Mouse (Mus musculus) gastrocnemius, postnatal 36 days (tissue): ENCODE results near the gene Lpcat2. TPM values are rescaled to one million over a fixed set of nuclear protein-coding genes. Genes with fewer than 3 reads are reported as not detected.
"Not testable (repeated sequence)": the region's sequence is repeated elsewhere in the genome, so short reads cannot be mapped to it uniquely, and the experiment has no call there.

ENCODE experiments used
- DNase-seq, 2 experiments: peaks; one replicate each; pipeline ENCODE4 v3.0.0; 2022
- intact Hi-C: fragments of 180-260 bp; cut with DNase I; formaldehyde crosslinking; loops from one replicate; pipeline ENCODE4 v1.15.1; 2025
- total RNA-seq, 2 experiments: library from RNA; stranded (reverse); gene quantifications; 2 replicates each; pipeline ENCODE4 v1.2.3; 2021

The Lpcat2 gene
- total RNA-seq, 2 experiments from 2014 or later = 0.32 to 0.43 TPM

DNA sequence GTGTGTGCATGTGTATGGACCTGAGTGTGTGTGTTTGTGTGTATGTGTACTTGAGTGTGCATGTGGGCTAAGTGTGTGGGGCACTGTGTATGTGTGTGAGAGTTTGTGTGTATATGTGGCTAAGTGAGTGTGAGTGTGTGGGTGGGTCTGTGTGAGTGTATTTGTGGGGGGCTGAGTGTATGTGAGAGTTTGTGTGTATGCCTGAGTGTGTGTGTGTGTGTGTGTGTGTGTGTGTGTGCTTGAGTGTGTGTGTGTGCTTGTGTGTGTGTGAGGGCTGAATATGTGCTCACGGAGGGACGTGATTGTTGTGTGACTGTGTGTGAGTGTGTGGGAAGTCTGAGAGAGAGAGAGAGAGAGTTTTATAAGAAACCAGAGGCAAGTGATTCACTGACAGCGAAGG is 3.8 kb upstream of the Lpcat2 start:
- intact Hi-C loops = no loop called here

GRCm38 (mm10) chr8:92853188-92853983 is 1.8 kb upstream of the Lpcat2 start:
- no peak for DNase-seq

More for the DNA sequence above, 3.8 kb upstream of the Lpcat2 start:
- DNase-seq = no peak

DNA sequence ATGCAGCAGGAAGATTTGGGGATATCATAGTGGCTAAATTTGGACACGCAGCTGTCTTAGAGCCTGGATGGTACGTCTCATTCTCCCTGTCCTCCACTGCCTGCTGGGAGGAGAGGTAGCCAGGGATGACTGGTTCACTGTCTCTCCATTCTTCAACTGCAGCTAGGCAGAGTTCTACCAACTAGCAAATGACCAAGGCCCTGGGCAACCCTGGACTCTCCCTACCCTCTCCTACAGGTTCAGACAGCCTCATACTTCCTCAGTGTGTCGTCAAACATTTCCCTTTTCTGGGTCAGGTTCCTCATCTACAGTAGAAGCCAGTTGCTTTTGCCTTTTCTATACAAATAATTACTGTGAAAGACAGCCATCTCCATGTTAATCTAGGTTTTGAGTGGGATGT is 466 bp upstream of the Lpcat2 start:
- no peak for DNase-seq
- intact Hi-C loops = no loop called here

More at GRCm38 (mm10) chr8:92853188-92853983, 1.8 kb upstream of the Lpcat2 start:
- intact Hi-C loops = no loop called here

DNA sequence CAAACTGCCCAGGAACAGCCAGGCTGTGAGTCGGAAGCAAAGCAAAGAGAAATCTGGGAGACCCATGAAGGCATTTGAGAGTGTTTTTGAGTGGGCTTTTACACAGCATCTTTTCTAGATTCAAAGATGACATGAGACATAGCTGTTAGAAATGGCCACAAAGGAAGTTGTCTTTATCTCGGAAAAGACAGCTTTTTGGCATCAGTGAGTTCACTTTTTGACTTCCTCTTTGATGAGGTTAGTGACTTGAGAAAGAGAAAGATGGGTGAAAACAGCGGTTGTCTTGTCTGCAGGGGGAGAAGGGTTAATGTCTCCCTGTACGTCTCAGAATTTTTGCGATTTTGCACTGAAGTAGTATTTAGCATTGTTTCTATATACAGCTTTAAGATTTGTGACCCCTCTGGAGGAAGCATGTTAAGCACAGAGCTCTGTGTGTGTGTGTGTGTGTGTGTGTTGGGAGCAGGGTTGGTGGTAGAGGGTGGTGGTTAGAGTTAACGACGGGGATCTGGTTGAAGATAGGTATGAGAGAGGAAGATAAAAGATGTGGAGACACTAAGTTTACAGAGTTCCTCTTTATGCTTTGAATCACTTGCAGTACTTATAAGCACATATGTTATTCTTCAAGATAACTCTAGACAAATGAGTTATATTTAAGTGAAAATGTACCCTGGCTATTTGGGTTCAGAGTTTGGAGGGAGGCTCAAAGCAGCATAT is 1.3 kb downstream of the Lpcat2 start:
- DNase-seq = no peak
- intact Hi-C loops = no loop called here

DNA sequence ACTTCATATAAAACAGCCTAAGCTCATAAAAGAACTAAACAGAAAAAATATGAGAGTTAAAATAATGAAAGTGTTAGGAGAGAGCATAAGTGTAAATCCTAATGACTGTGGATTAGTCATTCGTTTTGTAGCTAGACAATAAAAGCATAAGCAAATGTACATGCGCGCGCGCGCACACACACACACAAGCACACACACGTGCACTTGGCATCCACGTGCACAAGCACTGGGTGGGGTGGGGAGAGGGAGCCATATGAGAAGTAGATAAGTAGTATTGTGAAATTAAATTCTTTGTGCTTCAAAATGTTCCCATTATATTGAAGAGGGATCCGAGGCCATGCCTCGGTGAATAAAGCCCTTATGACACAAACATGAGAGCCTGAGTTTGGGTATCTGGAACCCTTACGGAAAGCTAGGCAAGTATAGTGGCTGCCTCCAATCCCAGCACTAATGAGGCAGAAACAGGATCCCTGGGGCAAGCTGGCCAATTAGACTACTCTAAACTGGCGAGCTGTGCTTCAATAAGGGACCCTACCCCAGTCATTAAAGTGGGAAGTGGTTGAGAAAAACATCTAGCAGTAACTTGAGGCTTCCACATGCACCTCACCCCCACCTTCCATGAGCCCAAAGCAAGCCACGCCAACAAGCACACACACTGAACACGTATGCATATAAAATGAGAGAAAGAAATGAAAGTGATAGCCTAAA is 3.5 kb downstream of the Lpcat2 start:
- no peak for DNase-seq
- intact Hi-C loops = no loop called here

DNA sequence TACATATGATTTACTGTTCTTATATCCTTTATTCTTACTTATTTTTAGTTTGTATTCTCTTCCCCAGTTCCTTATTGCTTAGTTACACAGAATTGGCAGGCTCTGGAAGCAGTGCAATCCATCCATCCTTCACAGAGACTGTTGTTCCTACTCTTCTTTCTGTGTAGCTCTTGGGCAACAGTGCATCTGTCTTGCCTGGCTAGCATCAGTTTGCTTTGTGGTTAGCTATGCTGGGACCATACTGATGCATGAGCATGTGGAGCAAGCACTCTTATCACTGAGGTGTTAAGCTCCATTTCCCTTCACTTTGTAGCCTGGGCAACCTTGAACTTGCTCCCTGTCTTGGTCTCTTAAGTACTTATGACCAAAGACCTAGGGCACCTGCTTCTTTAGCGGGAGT is 6.8 kb downstream of the Lpcat2 start:
- DNase-seq = no peak
- intact Hi-C loops = no loop called here

DNA sequence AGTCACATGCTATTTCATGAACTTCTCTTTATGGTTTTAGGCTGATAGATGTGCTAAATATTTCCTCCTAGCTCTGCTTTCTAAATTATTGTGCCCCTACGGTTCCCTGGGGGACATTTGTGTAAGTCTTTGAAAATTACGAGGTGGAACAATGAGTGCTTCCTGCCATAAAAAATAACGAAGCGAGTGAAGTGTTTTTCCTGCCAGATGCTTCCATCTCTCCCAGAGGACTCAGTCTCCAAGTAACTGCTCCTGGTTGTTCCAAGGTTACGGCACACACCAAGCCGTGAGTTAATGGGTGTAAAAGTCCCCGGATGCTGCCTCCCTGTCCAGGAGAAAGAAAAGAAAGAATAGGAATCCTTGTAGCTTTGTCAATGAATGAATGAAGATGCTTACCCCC is 15.1 kb downstream of the Lpcat2 start:
- DNase-seq = no peak
- intact Hi-C loops = no loop called here

DNA sequence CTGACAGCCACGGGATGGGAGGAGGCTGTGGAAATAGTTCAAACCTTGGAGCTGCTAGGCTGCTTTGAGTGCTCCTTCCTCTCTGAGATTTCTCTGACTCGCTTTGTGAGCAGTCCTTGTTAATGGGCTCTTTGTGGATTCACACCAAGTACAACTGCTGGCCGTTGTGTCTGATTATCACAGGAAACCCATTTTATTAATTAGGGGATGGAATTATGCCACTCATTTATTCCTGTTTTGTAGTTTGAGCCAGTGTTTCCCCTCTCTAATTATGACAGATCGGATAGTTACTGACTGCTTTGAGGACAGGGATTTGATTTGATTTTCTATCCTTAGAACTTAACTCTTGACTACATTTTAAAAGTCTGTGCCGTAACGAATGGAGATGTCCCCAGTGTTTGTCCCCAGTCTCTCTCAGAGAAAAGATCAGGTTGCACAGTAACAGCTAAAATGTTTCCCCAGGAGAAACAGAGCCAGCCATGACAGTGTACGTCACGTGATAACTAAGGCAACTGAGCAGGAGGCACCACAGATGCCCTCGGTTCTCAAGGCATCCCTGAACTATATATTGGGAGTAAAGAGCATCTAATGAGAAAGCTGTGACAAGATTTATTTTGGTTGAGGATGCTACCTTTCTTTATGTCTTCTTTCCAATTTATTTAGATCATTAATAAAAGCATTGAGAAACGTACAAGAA is 17.1 kb downstream of the Lpcat2 start:
- no peak for DNase-seq
- intact Hi-C loops = no loop called here

- DNase-seq = no peak
- intact Hi-C loops = no loop called here
Measured at GRCm38 (mm10) chr8:92875795-92876194, 20.7 kb downstream of the Lpcat2 start.

DNA sequence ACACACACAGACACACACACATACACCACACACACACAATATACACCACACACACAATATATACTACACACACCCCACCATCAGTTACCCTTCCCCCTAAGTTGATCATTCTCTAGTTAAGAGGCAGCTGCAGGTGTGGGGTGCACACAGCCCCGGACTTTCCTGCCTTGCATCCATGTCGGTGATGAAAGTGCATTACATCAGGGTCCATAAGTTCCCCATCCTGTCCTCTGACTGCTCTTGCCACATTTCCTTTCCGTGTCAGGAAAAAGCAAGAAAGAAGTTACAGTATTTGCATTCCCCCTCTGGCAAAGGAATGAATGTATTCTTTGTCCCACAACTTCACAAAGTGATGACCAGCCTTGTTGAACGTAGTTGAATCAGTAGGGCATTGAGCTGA is 26.1 kb downstream of the Lpcat2 start:
- intact Hi-C loops = no loop called here
- no peak for DNase-seq

- no peak for DNase-seq
- intact Hi-C loops = no loop called here
Measured at GRCm38 (mm10) chr8:92883771-92884170, 28.6 kb downstream of the Lpcat2 start.

GRCm38 (mm10) chr8:92892216-92892615 is 37.1 kb downstream of the Lpcat2 start:
- intact Hi-C loops, DNase-seq: not testable (repeated sequence)

GRCm38 (mm10) chr8:92893870-92894269 is 38.7 kb downstream of the Lpcat2 start:
- intact Hi-C loops = no loop called here
- no peak for DNase-seq

GRCm38 (mm10) chr8:92895053-92895452 is 39.9 kb downstream of the Lpcat2 start:
- intact Hi-C loops = loop anchor here (5.0 kb wide), 1 partner anchor 77 kb away; no protein-coding TSS in a partner anchor
- no peak for DNase-seq

GRCm38 (mm10) chr8:92896056-92896455 is 40.9 kb downstream of the Lpcat2 start:
- DNase-seq = no peak
- intact Hi-C loops = loop anchor here (5.0 kb wide), 1 partner anchor 76 kb away; no protein-coding TSS in a partner anchor

GRCm38 (mm10) chr8:92896611-92897010 is 41.5 kb downstream of the Lpcat2 start:
- no peak for DNase-seq
- intact Hi-C loops = loop anchor here (5.0 kb wide), 1 partner anchor 76 kb away; no protein-coding TSS in a partner anchor

DNA sequence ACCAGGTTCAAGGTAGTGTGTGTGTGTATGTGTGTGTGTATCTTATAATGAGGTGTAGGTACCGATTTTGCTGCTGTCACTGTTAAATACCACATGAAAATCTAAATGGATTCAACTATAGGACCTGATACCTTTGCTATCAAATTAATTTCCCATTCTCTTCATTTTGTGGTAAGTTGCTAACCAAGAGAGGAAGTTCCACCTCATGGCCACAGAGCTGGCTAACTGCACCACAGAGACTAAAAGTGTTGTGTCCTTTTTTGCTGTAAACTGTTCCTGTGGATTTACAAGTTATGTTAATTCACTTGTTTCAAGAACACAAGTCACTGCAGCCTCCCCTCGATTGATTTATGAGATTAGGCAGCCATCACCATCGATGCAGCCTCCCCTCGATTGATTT is 42.7 kb downstream of the Lpcat2 start:
- DNase-seq = no peak
- intact Hi-C loops = loop anchor here (5.0 kb wide), 1 partner anchor 75 kb away; no protein-coding TSS in a partner anchor

DNA sequence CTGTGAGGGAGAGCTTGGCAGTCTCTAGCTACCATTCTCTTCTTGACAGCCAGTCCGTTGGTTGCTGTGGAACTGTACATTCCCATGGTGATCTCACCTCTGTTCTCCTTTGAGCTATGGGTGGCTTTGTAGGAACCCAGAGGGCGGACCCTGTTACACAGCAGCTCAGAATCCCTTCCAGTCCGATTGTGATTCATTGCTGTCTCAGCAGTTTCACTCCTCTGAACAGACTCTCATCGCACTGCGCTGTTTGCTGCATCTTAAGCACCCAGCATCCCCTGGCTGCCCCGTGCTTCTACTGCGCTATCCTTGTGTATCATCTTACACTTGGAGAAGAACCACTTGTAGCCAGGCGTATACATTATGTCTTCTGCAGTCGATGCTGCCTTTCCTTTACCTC is 44.5 kb downstream of the Lpcat2 start:
- intact Hi-C loops = loop anchor here (5.0 kb wide), 1 partner anchor 73 kb away; no protein-coding TSS in a partner anchor
- no peak for DNase-seq

DNA sequence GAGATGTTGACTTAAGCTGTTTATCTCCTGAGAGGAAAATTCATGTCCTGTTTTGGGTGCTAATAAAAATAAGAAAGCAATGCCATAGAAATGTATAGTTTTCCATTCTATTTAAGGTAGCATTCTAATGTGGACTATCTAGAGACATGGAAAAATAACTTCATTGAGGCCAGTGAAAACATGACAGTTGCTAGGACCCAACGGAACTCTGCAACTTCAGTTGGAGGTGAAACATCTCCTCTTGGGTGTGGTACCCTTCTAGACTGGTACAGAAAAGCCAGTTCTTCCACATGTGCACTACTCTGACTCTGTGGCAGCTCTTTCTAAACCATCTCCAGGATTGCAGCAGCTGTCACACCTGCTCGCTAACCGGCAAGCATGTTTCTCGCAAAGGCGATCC is 46.0 kb downstream of the Lpcat2 start, which contains the start of gene Capns2:
Gene Capns2, plus strand, starts transcription at position 301 of the 400 bp plus-strand sequence.
- no peak for DNase-seq
- intact Hi-C loops = no loop called here

- intact Hi-C loops = no loop called here
- no peak for DNase-seq
Measured at GRCm38 (mm10) chr8:92902981-92903380, 47.8 kb downstream of the Lpcat2 start.
